Mouse (Mus musculus) limb, embryonic 11.5 days (tissue): ENCODE measurements at regions not wholly inside any gene's neighbourhood (a gene's known extent, or its start where the extent isn't known, plus 50 kb on each side); places are given as distances from the start of the nearest gene placed in this dataset.
A peak's percentile ranks its signal among the peaks of the same experiment; 100 is the strongest.

Experiments used
- ATAC-seq: fragments of 200-750 bp; cut with Nextera tagmentation; 2 replicates; pipeline ENCODE4 v1.8.0; 2017; ENCODE audit warnings: low read depth; ENCODE audit not compliant: insufficient number of reproducible peaks, low FRiP score, low TSS enrichment
- DNase-seq: peaks from one replicate; pipeline ENCODE4 v3.0.0-alpha.2; 2015; ENCODE audit warnings: low spot score
- H3K27ac ChIP-seq: fragments of 300-500 bp; sonication (generic); replicated peaks from 2 replicates; pipeline ENCODE4 v1.5.1; 2014; ENCODE audit warnings: low read depth, mild to moderate bottlenecking, low read length
- H3K27me3 ChIP-seq: fragments of 300-500 bp; sonication (generic); 2 replicates; pipeline ENCODE4 v1.6.1; 2014; ENCODE audit warnings: mild to moderate bottlenecking, low read length, mixed read lengths; ENCODE audit not compliant: control insufficient read depth, insufficient read depth
- H3K36me3 ChIP-seq: fragments of 300-500 bp; sonication (generic); 2 replicates; pipeline ENCODE4 v1.6.1; 2014; ENCODE audit warnings: mild to moderate bottlenecking, low read length, moderate library complexity, mixed read lengths; ENCODE audit not compliant: control insufficient read depth, insufficient read depth
- H3K4me1 ChIP-seq: fragments of 300-500 bp; sonication (generic); 2 replicates; pipeline ENCODE4 v1.6.1; 2014; ENCODE audit warnings: low read length, mixed read lengths; ENCODE audit not compliant: control insufficient read depth, insufficient read depth
- H3K4me2 ChIP-seq: fragments of 300-500 bp; sonication (generic); 2 replicates; pipeline ENCODE4 v1.6.1; 2014; ENCODE audit warnings: low read depth, mild to moderate bottlenecking, moderate library complexity; ENCODE audit not compliant: severe bottlenecking
- H3K4me3 ChIP-seq: fragments of 300-500 bp; sonication (generic); 2 replicates; pipeline ENCODE4 v1.5.1; 2014; ENCODE audit warnings: low read depth, low read length
- H3K9ac ChIP-seq: fragments of 300-500 bp; sonication (generic); 2 replicates; pipeline ENCODE4 v1.6.1; 2014; ENCODE audit warnings: mild to moderate bottlenecking, low read length
- H3K9me3 ChIP-seq: fragments of 300-500 bp; sonication (generic); 2 replicates; pipeline ENCODE4 v1.6.1; 2016; ENCODE audit warnings: low read length; ENCODE audit not compliant: control insufficient read depth
- whole genome bisulfite sequencing: fragments of 180-500 bp; shearing (Covaris S2); extraction: QIAGEN DNeasy Blood & Tissue Kit; methylation state at CpG from one replicate; pipeline ENCODE4 v1.1.7; 2014; 5-methylcytosine and 5-hydroxymethylcytosine counted together

DNA sequence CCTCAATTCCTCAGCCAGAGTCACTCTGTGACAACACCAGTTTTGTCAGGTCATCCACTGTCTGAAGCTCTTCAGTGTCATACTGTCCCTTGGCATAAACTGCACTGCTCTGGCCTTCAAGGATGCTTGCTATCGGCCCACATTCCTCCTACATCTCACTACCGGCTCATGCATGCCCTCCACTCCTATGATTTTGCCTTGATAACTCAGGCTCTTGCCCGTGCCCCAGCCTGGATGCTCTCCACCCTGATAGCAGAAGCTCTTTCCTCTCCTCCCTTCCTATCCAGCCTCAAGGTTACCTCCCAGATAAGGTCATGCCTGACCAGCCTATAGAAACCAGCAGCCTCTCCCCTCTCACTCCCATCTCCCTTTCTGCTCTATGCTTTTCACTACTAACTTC lies 74.8 kb downstream of the Sox4 start:
- Histone ChIP-seq H3K9ac (no peak overlapping the region), H3K36me3 (no peaks in the 10 kb centered on the region; the same call in 1 of the 2 replicates), H3K4me2 (no peak overlapping the region), H3K9me3 (no peaks in the 10 kb centered on the region), H3K4me1 (0 out of 2 replicates have a peak, but pooled peaks cover 3% of the 10 kb centered on the region), H3K27ac (no peak overlapping the region), H3K4me3 (no peak overlapping the region), H3K27me3 (no peaks in the 10 kb centered on the region)
- ATAC-seq (no peak), DNase-seq (no peak)
- 84% methylated on average over 3 of the region's 3 CpGs for WGBS

DNA sequence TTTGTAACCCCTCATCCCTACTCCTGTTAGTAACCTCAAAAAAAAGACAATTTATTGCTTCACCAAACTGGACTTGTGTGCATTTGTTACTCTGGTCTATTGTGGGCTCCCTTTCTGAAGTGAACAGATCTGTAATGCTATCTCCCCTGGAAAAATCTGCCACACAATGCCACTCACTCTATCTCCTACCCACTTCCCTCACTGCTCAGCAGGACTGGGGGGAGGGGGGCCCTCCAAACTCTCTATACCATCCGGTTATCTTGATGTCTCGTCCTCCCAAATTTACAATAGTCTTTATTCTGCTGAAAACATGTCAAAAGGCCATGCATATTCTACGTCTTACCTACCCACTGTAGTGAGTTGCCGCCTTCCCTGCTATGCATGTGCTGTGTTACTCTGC lies 76.7 kb downstream of the Sox4 start:
- no peaks in the 10 kb centered on the region; the same call in 1 of the 2 replicates for H3K36me3 ChIP-seq
- WGBS: 83% methylated on average over 4 of the region's 4 CpGs
- no peak overlapping the region for H3K27ac ChIP-seq
- H3K9me3 ChIP-seq: no peaks in the 10 kb centered on the region
- ATAC-seq: no peak
- H3K4me1 ChIP-seq: 0 out of 2 replicates have a peak, but pooled peaks cover under 1% of the 10 kb centered on the region
- H3K4me2 ChIP-seq: no peak overlapping the region
- no peak overlapping the region for H3K9ac ChIP-seq
- no peak overlapping the region for H3K4me3 ChIP-seq
- no peak for DNase-seq
- H3K27me3 ChIP-seq: no peaks in the 10 kb centered on the region

DNA sequence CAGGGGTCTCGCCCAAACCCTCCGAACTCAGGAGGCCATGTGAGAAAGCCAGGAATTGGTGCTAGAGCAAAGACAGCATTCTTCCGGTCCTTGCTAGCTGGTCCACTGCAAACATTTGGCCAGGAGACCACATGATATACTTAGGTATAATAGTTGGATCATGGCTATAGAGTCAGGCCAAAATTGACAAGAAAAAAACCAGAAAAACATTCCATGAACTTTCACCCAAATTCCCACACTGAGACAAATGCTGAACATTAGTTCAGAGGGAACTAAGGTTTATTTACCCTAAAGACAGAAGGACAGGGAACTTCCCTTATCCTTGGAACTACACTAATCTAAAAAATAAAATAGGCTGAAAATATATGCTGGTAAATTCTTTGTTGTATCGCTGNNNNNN lies 82.8 kb downstream of the Sox4 start:
- H3K36me3 ChIP-seq: no peaks in the 10 kb centered on the region; the same call in 1 of the 2 replicates
- no peak overlapping the region for H3K4me3 ChIP-seq
- H3K4me2 ChIP-seq: no peak overlapping the region
- no peaks in the 10 kb centered on the region for H3K27me3 ChIP-seq
- 96% methylated on average over 4 of the region's 4 CpGs for WGBS
- no peak overlapping the region for H3K9ac ChIP-seq
- no peak for ATAC-seq
- H3K4me1 ChIP-seq: peaks cover 3% of the 10 kb centered on the region; the same call in 1 of the 2 replicates
- no peak overlapping the region for H3K27ac ChIP-seq
- H3K9me3 ChIP-seq: no peaks in the 10 kb centered on the region
- no peak for DNase-seq

DNA sequence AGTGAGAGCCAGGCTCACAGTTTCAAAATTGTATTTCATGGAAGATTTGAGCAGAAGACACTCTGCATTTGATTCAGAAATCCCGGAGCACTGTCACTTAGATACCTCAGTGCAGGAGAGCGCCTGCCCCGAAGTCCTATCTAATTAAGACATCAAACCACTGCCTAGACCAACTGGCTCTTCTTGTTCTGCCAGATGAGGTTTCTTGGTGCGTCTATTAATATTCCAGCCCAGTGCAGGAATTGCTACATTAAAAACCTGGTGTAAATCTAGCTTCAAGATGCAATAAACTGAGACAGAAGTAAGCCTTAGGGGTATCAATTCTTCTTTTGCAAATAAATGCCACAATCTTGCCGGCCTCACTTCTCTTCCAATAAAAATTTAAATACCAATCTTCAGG lies 86.3 kb downstream of the Sox4 start:
- Histone ChIP-seq H3K9me3 (no peaks in the 10 kb centered on the region), H3K9ac (no peak overlapping the region), H3K27me3 (no peaks in the 10 kb centered on the region), H3K4me3 (no peak overlapping the region), H3K36me3 (no peaks in the 10 kb centered on the region), H3K27ac (no peak overlapping the region), H3K4me2 (no peak overlapping the region), H3K4me1 (peaks cover 3% of the 10 kb centered on the region; the same call in 1 of the 2 replicates)
- DNase-seq: no peak
- no peak for ATAC-seq
- WGBS: 73% methylated on average over 5 of the region's 5 CpGs

DNA sequence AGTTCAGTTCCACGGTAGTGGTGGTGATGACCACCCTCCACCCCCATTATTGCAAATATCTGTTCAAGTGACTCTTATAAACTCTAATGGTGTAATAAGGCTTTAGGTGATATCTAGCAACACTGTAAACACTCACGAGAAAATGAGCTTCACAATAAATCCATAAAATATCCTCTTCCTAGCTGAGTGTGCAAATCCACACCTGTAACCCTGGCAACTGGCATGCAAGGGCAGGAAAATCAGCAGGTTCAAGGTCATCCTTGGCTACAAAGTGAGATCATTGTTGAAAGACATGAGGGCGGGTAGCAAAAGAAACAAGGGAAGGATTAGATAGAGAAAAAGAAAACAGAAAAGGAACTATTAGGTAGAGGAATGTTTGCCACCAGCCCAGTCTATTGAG lies 86.8 kb downstream of the Sox4 start:
- WGBS: 91% methylated on average over 3 of the region's 3 CpGs

DNA sequence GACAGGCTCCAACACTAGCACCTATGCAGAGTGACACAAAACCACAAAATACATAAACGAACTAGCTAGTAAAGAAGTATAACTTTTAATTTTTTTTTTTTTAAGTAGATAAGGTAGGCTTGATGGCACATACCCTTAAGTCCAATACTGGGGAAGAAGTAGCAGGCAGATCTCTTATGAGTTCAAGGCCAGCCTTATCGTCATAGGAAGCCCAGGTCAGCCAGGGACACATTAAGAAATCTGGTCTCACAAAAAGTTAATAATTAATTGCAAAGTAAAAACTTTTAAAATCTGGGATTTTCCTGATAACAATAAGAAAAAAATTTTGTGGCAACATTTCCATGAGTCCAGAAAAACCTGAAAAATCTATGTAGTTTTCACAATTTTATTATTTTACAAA lies 92.9 kb downstream of the Sox4 start:
- no peaks in the 10 kb centered on the region for H3K27me3 ChIP-seq
- 89% methylated on average over 2 of the region's 2 CpGs for WGBS
- 0 out of 2 replicates have a peak, but pooled peaks cover 2% of the 10 kb centered on the region for H3K4me1 ChIP-seq
- DNase-seq: no peak
- no peaks in the 10 kb centered on the region for H3K36me3 ChIP-seq
- H3K27ac ChIP-seq: no peak overlapping the region
- H3K4me2 ChIP-seq: no peak overlapping the region
- H3K9me3 ChIP-seq: no peaks in the 10 kb centered on the region
- no peak overlapping the region for H3K9ac ChIP-seq
- H3K4me3 ChIP-seq: no peak overlapping the region
- ATAC-seq: no peak

More for the DNA sequence above, 86.8 kb downstream of the Sox4 start:
- no peak overlapping the region for H3K4me2 ChIP-seq
- H3K27me3 ChIP-seq: no peaks in the 10 kb centered on the region
- H3K4me3 ChIP-seq: no peak overlapping the region
- no peaks in the 10 kb centered on the region for H3K9me3 ChIP-seq
- ATAC-seq (no peak), DNase-seq (no peak)
- H3K4me1 ChIP-seq: peaks cover 3% of the 10 kb centered on the region; the same call in 1 of the 2 replicates
- H3K9ac ChIP-seq: no peak overlapping the region
- no peaks in the 10 kb centered on the region for H3K36me3 ChIP-seq
- H3K27ac ChIP-seq: no peak overlapping the region

DNA sequence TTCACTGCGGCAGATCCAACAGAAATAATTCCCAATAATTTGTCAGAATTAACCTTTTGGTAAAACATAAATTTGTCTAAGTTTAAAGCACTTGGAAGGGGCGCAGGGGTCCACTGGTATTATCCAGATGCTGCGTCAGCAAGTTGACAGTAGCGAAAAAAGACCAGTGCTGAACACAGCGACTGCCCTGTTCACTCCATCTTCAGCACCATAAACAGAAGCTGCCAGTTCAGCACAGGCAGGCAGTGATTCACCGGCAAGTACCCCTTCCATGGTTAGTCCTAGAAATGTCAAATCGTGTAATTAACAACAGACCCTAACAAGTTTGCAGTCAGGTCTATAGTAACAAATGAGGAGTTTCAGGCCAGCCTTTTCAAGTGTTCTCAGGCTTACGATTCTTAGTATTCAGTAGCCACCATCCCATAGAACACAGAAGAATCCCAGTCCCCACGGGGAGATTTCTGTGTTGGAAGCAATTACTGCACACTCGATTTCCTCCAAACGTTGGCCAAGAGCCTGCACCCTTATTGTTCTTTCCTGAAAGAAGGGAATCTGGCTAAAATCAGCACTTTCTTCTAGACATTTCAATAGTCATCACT lies 93.6 kb downstream of the Sox4 start:
- H3K4me2 ChIP-seq: no peak overlapping the region
- H3K4me3 ChIP-seq: no peak overlapping the region
- H3K27me3 ChIP-seq: no peaks in the 10 kb centered on the region
- no peak overlapping the region for H3K27ac ChIP-seq
- no peaks in the 10 kb centered on the region for H3K9me3 ChIP-seq
- no peak overlapping the region for H3K9ac ChIP-seq
- DNase-seq (peak; percentile 39), ATAC-seq (no peak)
- no peaks in the 10 kb centered on the region for H3K36me3 ChIP-seq
- H3K4me1 ChIP-seq: 0 out of 2 replicates have a peak, but pooled peaks cover 2% of the 10 kb centered on the region
- 35% methylated on average over 11 of the region's 11 CpGs for WGBS

DNA sequence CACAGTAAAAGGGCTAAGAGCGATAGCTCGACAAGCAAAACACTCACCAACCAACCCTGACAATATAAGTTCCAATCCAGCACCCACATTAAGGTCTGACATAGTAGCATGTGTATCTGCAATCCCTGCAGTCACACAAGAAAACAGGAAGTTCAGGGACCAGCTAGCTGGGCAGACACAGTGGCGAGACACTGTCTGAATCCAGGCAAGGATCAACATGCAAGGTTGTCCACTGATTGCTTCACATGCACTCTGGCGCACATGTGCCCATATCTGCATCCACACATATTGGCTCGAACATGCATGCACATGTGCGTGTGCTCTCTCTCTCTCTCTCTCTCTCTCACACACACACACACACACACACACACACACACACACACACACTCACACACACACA lies 95.5 kb downstream of the Sox4 start:
- 89% methylated on average over 6 of the region's 6 CpGs for WGBS
- no peak for ATAC-seq

DNA sequence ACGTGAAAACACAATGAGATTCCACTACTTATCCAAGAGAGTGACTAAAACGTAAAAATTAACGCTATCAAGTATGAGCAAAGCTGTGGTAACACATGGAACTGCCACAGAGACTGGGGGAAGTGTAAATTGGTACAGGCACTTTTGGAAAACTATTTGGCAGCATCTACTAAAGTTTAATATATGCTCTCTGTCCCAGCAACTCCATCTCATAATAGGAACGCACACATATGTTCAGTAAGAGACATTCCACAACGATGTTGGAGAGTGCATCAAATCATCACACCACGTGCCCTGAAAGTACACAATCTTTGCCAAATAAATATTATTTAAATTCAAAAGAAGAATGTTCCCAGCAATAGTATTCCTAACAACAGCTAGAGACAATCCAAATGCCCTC lies 96.3 kb downstream of the Sox4 start:
- H3K36me3 ChIP-seq: no peaks in the 10 kb centered on the region
- H3K27ac ChIP-seq: no peak overlapping the region
- 95% methylated on average over 6 of the region's 6 CpGs for WGBS
- no peak for ATAC-seq
- H3K9ac ChIP-seq: no peak overlapping the region
- H3K9me3 ChIP-seq: no peaks in the 10 kb centered on the region
- 0 out of 2 replicates have a peak, but pooled peaks cover 2% of the 10 kb centered on the region for H3K4me1 ChIP-seq
- no peak overlapping the region for H3K4me3 ChIP-seq
- H3K27me3 ChIP-seq: no peaks in the 10 kb centered on the region
- H3K4me2 ChIP-seq: no peak overlapping the region
- DNase-seq: no peak

More for the DNA sequence above, 95.5 kb downstream of the Sox4 start:
- Histone ChIP-seq H3K4me1 (0 out of 2 replicates have a peak, but pooled peaks cover 2% of the 10 kb centered on the region), H3K9me3 (no peaks in the 10 kb centered on the region), H3K27ac (no peak overlapping the region), H3K9ac (no peak overlapping the region), H3K4me2 (no peak overlapping the region), H3K4me3 (no peak overlapping the region), H3K27me3 (no peaks in the 10 kb centered on the region), H3K36me3 (no peaks in the 10 kb centered on the region)
- DNase-seq: no peak
